Mouse (Mus musculus) kidney, adult 18-20 months (tissue): ENCODE data around the gene Gspt2.
"Not testable (repeated sequence)": the region's sequence is repeated elsewhere in the genome, so short reads cannot be mapped to it uniquely, and the experiment has no call there.

Source experiments
- DNase-seq: peaks from one replicate; pipeline ENCODE4 v3.0.0; 2021

Gspt2 gene

GRCm38 (mm10) chrX:94635961-94636563, at the start of gene Gspt2:
Gene Gspt2, plus strand, starts transcription at chrX:94636069.
- DNase-seq, result peak; percentile 16

DNA sequence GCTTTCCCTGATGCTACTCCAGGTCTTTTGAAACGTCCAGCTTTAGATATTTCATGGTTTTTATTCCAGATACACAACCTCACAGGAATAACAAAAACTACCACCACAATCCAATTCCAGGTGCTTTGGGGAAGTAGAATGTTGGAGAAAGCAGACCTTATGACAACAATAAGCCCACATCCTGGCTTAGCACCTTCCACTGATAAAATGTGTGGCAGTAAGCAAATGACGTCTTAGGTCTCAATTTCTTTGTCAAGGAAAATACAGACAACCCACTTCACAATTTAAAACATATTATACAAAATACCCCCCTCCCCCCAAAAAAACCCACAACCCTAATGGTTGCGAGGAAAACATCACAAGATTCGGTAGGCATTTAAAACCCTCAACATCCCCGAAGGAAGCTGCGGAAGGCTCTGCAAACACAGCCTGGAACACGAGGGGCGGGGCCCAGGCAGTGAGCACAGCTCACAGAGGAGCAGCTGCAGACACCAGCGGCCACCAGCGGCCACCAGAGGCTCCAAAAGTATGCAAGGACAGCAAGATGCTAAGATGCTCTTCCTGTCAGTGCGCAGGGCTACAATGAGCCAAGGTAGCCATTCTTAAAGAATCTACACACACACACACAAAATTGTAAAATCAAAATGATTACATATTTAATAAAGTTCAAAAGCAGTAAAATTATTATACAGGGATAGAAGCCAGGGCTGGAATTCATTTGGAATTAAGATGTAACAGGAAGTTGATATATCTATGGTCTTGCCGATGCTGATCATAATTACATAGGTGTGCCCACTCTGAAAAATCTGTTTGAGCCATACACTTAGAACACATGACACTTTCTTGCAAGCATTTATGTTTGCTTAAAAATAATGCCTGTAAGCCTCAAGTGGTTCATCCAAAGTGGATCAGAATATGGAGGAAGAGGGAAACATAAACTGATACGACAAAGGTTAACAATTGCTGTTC, 10.8 kb upstream of the Gspt2 start:
- no peak for DNase-seq

DNA sequence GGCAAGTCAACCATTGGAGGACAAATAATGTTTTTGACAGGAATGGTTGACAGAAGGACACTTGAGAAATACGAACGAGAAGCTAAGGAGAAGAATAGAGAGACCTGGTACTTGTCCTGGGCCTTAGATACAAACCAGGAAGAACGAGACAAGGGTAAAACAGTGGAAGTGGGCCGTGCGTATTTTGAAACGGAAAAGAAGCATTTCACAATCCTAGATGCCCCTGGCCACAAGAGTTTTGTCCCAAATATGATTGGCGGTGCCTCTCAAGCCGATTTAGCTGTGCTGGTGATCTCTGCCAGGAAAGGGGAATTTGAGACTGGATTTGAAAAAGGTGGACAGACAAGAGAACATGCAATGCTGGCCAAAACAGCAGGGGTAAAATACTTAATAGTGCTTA, 1.0 kb downstream of the Gspt2 start:
- DNase-seq, result no peak

DNA sequence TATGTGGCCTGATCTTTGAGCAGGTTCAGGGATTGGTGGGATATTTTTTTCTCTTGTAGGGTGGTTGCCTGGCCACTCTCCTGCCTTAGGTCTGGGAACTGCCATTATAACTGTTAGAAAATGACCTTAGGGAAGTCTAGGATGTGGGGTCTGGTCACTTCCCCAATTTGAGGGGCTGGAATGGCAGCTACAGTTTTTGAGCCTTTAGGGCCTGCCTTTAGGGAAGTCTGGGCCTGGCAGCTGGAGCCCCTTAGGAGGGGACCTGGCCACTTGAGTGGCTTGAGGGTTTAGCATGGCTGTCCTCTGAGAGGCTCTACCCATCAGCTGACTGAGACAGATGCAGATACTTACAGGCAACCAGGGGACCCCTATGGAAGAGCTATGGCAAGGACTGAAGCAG, 12.7 kb downstream of the Gspt2 start:
- no peak for DNase-seq

DNA sequence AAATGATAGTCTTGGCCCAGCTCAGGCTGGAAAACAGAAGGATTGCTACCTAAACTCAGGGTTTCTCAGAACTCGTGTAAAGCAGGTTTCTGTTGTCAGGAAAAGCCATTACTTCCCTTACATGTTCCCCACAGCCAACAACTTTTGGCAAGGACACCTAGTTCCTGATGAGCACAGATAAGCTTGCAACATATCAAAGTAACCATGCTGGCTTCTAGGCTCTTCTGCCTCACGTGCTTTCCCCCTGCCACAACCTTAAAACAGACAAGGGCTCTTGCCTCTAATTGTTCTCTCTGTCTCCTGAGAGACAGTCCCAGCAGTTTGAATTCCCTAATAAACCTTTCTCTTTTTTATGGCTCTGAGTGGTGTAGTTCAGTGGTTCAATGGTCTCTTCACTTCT, 21.9 kb downstream of the Gspt2 start:
- DNase-seq, result no peak

GRCm38 (mm10) chrX:94670814-94671213, 34.9 kb downstream of the Gspt2 start:
- DNase-seq, result no peak

GRCm38 (mm10) chrX:94674977-94675376, 39.1 kb downstream of the Gspt2 start:
- DNase-seq, result peak; percentile 17

GRCm38 (mm10) chrX:94681581-94681980, 45.7 kb downstream of the Gspt2 start:
- DNase-seq, result not testable (repeated sequence)

DNA sequence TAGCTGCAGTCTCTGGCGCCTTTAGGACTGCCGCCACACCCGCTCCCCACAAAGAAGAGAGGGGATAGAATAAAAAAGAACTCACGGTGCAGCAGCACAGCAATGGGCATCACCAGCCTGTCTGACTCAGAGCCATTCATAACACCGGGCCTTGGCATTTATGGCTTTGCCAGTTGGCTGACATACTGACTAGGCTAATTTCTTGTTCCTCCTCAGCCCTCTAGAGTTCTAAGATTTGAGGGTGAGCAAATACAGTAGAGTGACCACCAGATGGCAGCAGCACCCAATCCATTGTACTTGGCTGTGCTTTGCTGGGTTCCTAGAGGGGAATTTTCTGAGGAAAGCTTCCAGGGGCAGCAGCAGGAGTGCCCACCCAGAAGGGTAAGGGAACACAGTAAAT, 53.7 kb downstream of the Gspt2 start:
- DNase-seq, result peak; percentile 3
